Mouse (Mus musculus): ENCODE results near the gene Ccni. TPM values are rescaled to one million over a fixed set of nuclear protein-coding genes. Genes with fewer than 3 reads are reported as not detected.
A peak's percentile ranks its signal among the peaks of the same experiment; 100 is the strongest.

Gene Ccni
- total and polyA plus RNA-seq, 2 experiments from 2014 or later: 116 to 269 TPM

- Histone ChIP-seq H3K4me2 (ENCODE audit: low read depth, low read length) (peak overlapping the region; percentile 84), H3K4me3 (ENCODE audit: low read length) (peak overlapping the region; percentile 91), H3K36me3 (ENCODE audit: insufficient read depth, low read length) (peaks cover 3% of the 10 kb centered on the region), H3K9ac (replicated peaks; ENCODE audit: low read length) (peak overlapping the region; percentile 85), H3K27ac (peak overlapping the region; percentile 88), H3K4me1 (ENCODE audit: insufficient read depth, low read length) (peaks cover 11% of the 10 kb centered on the region; the same call in 1 of the 2 replicates), H3K27me3 (ENCODE audit: insufficient read depth, low read length) (no peaks in the 10 kb centered on the region), H3K9me3 (ENCODE audit: low read length) (no peaks in the 10 kb centered on the region)
- no peak for TF ChIP-seq CTCF (IDR thresholded peaks at IDR 0.05; ENCODE audit: low read depth)
- WGBS: 1% methylated on average over 50 of the region's 63 CpGs
- peak; percentile 59 for ATAC-seq
- peak; percentile 53 for DNase-seq (ENCODE audit: low spot score)
Observed at GRCm38 (mm10) chr5:93205371-93206108, 755 bp downstream of the Ccni start.

GRCm38 (mm10) chr5:93201181-93201580 is 5.1 kb downstream of the Ccni start:
- 94% methylated on average over 1 of the region's 1 CpGs for WGBS
- DNase-seq (ENCODE audit: low spot score): no peak
- Histone ChIP-seq H3K27me3 (ENCODE audit: insufficient read depth, low read length) (no peaks in the 10 kb centered on the region), H3K4me2 (ENCODE audit: low read depth, low read length) (no peak overlapping the region), H3K36me3 (ENCODE audit: insufficient read depth, low read length) (peaks cover 4% of the 10 kb centered on the region), H3K9ac (replicated peaks; ENCODE audit: low read length) (no peak overlapping the region), H3K9me3 (ENCODE audit: low read length) (no peaks in the 10 kb centered on the region), H3K4me3 (ENCODE audit: low read length) (no peak overlapping the region), H3K4me1 (ENCODE audit: insufficient read depth, low read length) (peaks cover 6% of the 10 kb centered on the region; the same call in 1 of the 2 replicates), H3K27ac (no peak overlapping the region)
- TF ChIP-seq CTCF (IDR thresholded peaks at IDR 0.05; ENCODE audit: low read depth): no peak
- no peak for ATAC-seq

- no peaks in the 10 kb centered on the region for H3K27me3 ChIP-seq (ENCODE audit: insufficient read depth, low read length)
- no peak overlapping the region for H3K27ac ChIP-seq
- TF ChIP-seq CTCF (IDR thresholded peaks at IDR 0.05; ENCODE audit: low read depth): no peak
- H3K36me3 ChIP-seq (ENCODE audit: insufficient read depth, low read length): peaks cover 4% of the 10 kb centered on the region
- 88% methylated on average over 3 of the region's 3 CpGs for WGBS
- no peaks in the 10 kb centered on the region for H3K9me3 ChIP-seq (ENCODE audit: low read length)
- H3K4me3 ChIP-seq (ENCODE audit: low read length): no peak overlapping the region
- no peak overlapping the region for H3K4me2 ChIP-seq (ENCODE audit: low read depth, low read length)
- ATAC-seq (no peak), DNase-seq (ENCODE audit: low spot score) (no peak)
- no peaks in the 10 kb centered on the region for H3K4me1 ChIP-seq (ENCODE audit: insufficient read depth, low read length)
- no peak overlapping the region for H3K9ac ChIP-seq (replicated peaks; ENCODE audit: low read length)
Observed at GRCm38 (mm10) chr5:93198232-93198631, 8.1 kb downstream of the Ccni start.

DNA sequence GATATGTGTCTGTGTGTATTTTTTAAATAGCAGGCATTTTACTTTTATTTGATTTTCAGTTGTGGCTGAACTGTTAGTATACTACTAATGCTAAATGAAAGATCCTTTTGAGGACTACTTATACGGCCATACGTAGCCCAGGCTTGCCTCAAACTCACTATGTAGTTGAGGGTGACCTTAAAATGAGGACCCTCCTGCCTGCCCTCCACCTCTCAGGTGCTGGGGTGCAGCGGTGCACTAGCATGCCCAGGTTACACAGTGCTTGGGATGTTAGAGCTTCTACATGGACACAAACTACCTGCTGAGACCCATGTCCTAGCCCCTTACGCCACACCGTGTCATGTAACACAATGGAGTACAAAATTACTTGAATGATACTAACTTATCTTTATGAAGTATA is 15.9 kb downstream of the Ccni start:
- Histone ChIP-seq H3K9ac (replicated peaks; ENCODE audit: low read length) (no peak overlapping the region), H3K4me2 (ENCODE audit: low read depth, low read length) (no peak overlapping the region), H3K4me3 (ENCODE audit: low read length) (no peak overlapping the region), H3K27me3 (ENCODE audit: insufficient read depth, low read length) (no peaks in the 10 kb centered on the region), H3K27ac (no peak overlapping the region), H3K36me3 (ENCODE audit: insufficient read depth, low read length) (peaks cover 25% of the 10 kb centered on the region), H3K9me3 (ENCODE audit: low read length) (no peaks in the 10 kb centered on the region), H3K4me1 (ENCODE audit: insufficient read depth, low read length) (no peaks in the 10 kb centered on the region)
- TF ChIP-seq CTCF (IDR thresholded peaks at IDR 0.05; ENCODE audit: low read depth): no peak
- DNase-seq (ENCODE audit: low spot score): no peak
- whole genome bisulfite sequencing: 91% methylated on average over 5 of the region's 5 CpGs
- ATAC-seq: no peak

DNA sequence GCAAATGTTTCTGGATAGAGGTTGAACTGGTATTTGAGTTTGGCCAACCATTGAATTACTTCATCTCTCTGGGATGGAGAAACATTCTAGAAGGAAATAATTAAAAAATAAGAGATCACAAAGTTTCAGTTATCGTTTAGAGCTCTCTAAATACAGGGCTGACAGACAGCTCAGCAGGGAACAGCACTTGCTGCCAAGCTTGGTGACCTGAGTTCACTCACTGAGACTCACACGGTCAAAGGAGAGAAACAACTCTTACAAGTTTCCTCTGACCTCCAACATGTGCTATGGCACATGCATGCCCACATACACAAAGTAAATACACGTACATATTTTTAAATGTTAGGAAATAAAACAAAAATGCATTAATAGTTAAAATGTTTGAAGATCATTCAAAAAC is 16.7 kb downstream of the Ccni start:
- 40% methylated on average over 3 of the region's 3 CpGs for WGBS
- no peak for TF ChIP-seq CTCF (IDR thresholded peaks at IDR 0.05; ENCODE audit: low read depth)
- Histone ChIP-seq H3K4me1 (ENCODE audit: insufficient read depth, low read length) (no peaks in the 10 kb centered on the region), H3K4me3 (ENCODE audit: low read length) (no peak overlapping the region), H3K9me3 (ENCODE audit: low read length) (no peaks in the 10 kb centered on the region), H3K27me3 (ENCODE audit: insufficient read depth, low read length) (no peaks in the 10 kb centered on the region), H3K4me2 (ENCODE audit: low read depth, low read length) (no peak overlapping the region), H3K27ac (no peak overlapping the region), H3K36me3 (ENCODE audit: insufficient read depth, low read length) (peaks cover 29% of the 10 kb centered on the region), H3K9ac (replicated peaks; ENCODE audit: low read length) (no peak overlapping the region)
- ATAC-seq: no peak
- DNase-seq (ENCODE audit: low spot score): no peak

- Histone ChIP-seq H3K4me3 (ENCODE audit: low read length) (no peak overlapping the region), H3K4me2 (ENCODE audit: low read depth, low read length) (no peak overlapping the region), H3K9ac (replicated peaks; ENCODE audit: low read length) (no peak overlapping the region), H3K9me3 (ENCODE audit: low read length) (no peaks in the 10 kb centered on the region), H3K27ac (no peak overlapping the region), H3K36me3 (ENCODE audit: insufficient read depth, low read length) (peaks cover 37% of the 10 kb centered on the region), H3K27me3 (ENCODE audit: insufficient read depth, low read length) (no peaks in the 10 kb centered on the region), H3K4me1 (ENCODE audit: insufficient read depth, low read length) (no peaks in the 10 kb centered on the region)
- TF ChIP-seq CTCF (IDR thresholded peaks at IDR 0.05; ENCODE audit: low read depth): no peak
- DNase-seq (ENCODE audit: low spot score) (no peak), ATAC-seq (no peak)
- WGBS: 86% methylated on average over 6 of the region's 6 CpGs
Observed at GRCm38 (mm10) chr5:93184548-93184947, 21.7 kb downstream of the Ccni start.

- H3K36me3 ChIP-seq (ENCODE audit: insufficient read depth, low read length): peaks cover 31% of the 10 kb centered on the region
- no peak overlapping the region for H3K27ac ChIP-seq
- no peak overlapping the region for H3K4me3 ChIP-seq (ENCODE audit: low read length)
- 87% methylated on average over 6 of the region's 6 CpGs for WGBS
- DNase-seq (ENCODE audit: low spot score): no peak
- no peaks in the 10 kb centered on the region for H3K9me3 ChIP-seq (ENCODE audit: low read length)
- H3K27me3 ChIP-seq (ENCODE audit: insufficient read depth, low read length): no peaks in the 10 kb centered on the region
- TF ChIP-seq CTCF (IDR thresholded peaks at IDR 0.05; ENCODE audit: low read depth): no peak
- H3K4me1 ChIP-seq (ENCODE audit: insufficient read depth, low read length): no peaks in the 10 kb centered on the region
- ATAC-seq: no peak
- H3K4me2 ChIP-seq (ENCODE audit: low read depth, low read length): no peak overlapping the region
- no peak overlapping the region for H3K9ac ChIP-seq (replicated peaks; ENCODE audit: low read length)
Observed at GRCm38 (mm10) chr5:93183311-93183710, 23.0 kb downstream of the Ccni start.

Data from hindbrain, postnatal 0 days (tissue).